Mouse (Mus musculus): ENCODE data around the gene Pik3r6.

The Pik3r6 gene

GRCm38 (mm10) chr11:68502902-68503629, at the start of gene Pik3r6:
TSS of gene Pik3r6 (plus strand) at chr11:68503019.
- Histone ChIP-seq H3K36me3 (ENCODE audit: control insufficient read depth, insufficient read depth, low read length, poor library complexity, severe bottlenecking) (no peaks in the 10 kb centered on the region), H3K27me3 (ENCODE audit: control insufficient read depth, insufficient read depth, low read length, poor library complexity, severe bottlenecking) (no peaks in the 10 kb centered on the region)
- peak; percentile 34 for DNase-seq (ENCODE audit: low read depth, low spot score)

- no peak for DNase-seq (ENCODE audit: low read depth, low spot score)
- H3K36me3 ChIP-seq (ENCODE audit: control insufficient read depth, insufficient read depth, low read length, poor library complexity, severe bottlenecking) = peaks cover 2% of the 10 kb centered on the region
- no peaks in the 10 kb centered on the region for H3K27me3 ChIP-seq (ENCODE audit: control insufficient read depth, insufficient read depth, low read length, poor library complexity, severe bottlenecking)
These were observed 49.5 kb upstream of the Pik3r6 start for GRCm38 (mm10) chr11:68453301-68453700.

- Histone ChIP-seq H3K27me3 (ENCODE audit: control insufficient read depth, insufficient read depth, low read length, poor library complexity, severe bottlenecking) (no peaks in the 10 kb centered on the region), H3K36me3 (ENCODE audit: control insufficient read depth, insufficient read depth, low read length, poor library complexity, severe bottlenecking) (no peaks in the 10 kb centered on the region; the same call in none of the 2 replicates)
- DNase-seq (ENCODE audit: low read depth, low spot score) = no peak
These were observed 44.7 kb upstream of the Pik3r6 start for GRCm38 (mm10) chr11:68458086-68458485.

- no peak for DNase-seq (ENCODE audit: low read depth, low spot score)
- H3K27me3 ChIP-seq (ENCODE audit: control insufficient read depth, insufficient read depth, low read length, poor library complexity, severe bottlenecking) = no peaks in the 10 kb centered on the region
- no peaks in the 10 kb centered on the region for H3K36me3 ChIP-seq (ENCODE audit: control insufficient read depth, insufficient read depth, low read length, poor library complexity, severe bottlenecking)
These were observed 43.8 kb upstream of the Pik3r6 start for GRCm38 (mm10) chr11:68459021-68459420.

- H3K27me3 ChIP-seq (ENCODE audit: control insufficient read depth, insufficient read depth, low read length, poor library complexity, severe bottlenecking) = no peaks in the 10 kb centered on the region
- DNase-seq (ENCODE audit: low read depth, low spot score) = no peak
- H3K36me3 ChIP-seq (ENCODE audit: control insufficient read depth, insufficient read depth, low read length, poor library complexity, severe bottlenecking) = no peaks in the 10 kb centered on the region
These were observed 43.3 kb upstream of the Pik3r6 start for GRCm38 (mm10) chr11:68459486-68459885.

GRCm38 (mm10) chr11:68462716-68463115, 40.1 kb upstream of the Pik3r6 start:
- no peak for DNase-seq (ENCODE audit: low read depth, low spot score)
- no peaks in the 10 kb centered on the region for H3K36me3 ChIP-seq (ENCODE audit: control insufficient read depth, insufficient read depth, low read length, poor library complexity, severe bottlenecking)

GRCm38 (mm10) chr11:68464260-68464659, 38.6 kb upstream of the Pik3r6 start:
- Histone ChIP-seq H3K36me3 (ENCODE audit: control insufficient read depth, insufficient read depth, low read length, poor library complexity, severe bottlenecking) (no peaks in the 10 kb centered on the region), H3K27me3 (ENCODE audit: control insufficient read depth, insufficient read depth, low read length, poor library complexity, severe bottlenecking) (no peaks in the 10 kb centered on the region)
- DNase-seq (ENCODE audit: low read depth, low spot score) = no peak

More at GRCm38 (mm10) chr11:68462716-68463115, 40.1 kb upstream of the Pik3r6 start:
- no peaks in the 10 kb centered on the region for H3K27me3 ChIP-seq (ENCODE audit: control insufficient read depth, insufficient read depth, low read length, poor library complexity, severe bottlenecking)

- DNase-seq (ENCODE audit: low read depth, low spot score) = no peak
- Histone ChIP-seq H3K36me3 (ENCODE audit: control insufficient read depth, insufficient read depth, low read length, poor library complexity, severe bottlenecking) (no peaks in the 10 kb centered on the region), H3K27me3 (ENCODE audit: control insufficient read depth, insufficient read depth, low read length, poor library complexity, severe bottlenecking) (no peaks in the 10 kb centered on the region)
These were observed 37.7 kb upstream of the Pik3r6 start for GRCm38 (mm10) chr11:68465090-68465489.

- no peak for DNase-seq (ENCODE audit: low read depth, low spot score)
- H3K36me3 ChIP-seq (ENCODE audit: control insufficient read depth, insufficient read depth, low read length, poor library complexity, severe bottlenecking) = no peaks in the 10 kb centered on the region
- no peaks in the 10 kb centered on the region for H3K27me3 ChIP-seq (ENCODE audit: control insufficient read depth, insufficient read depth, low read length, poor library complexity, severe bottlenecking)
These were observed 35.4 kb upstream of the Pik3r6 start for GRCm38 (mm10) chr11:68467441-68467840.

GRCm38 (mm10) chr11:68467962-68468612, 34.7 kb upstream of the Pik3r6 start:
- DNase-seq (ENCODE audit: low read depth, low spot score) = no peak
- H3K27me3 ChIP-seq (ENCODE audit: control insufficient read depth, insufficient read depth, low read length, poor library complexity, severe bottlenecking) = no peaks in the 10 kb centered on the region
- no peaks in the 10 kb centered on the region for H3K36me3 ChIP-seq (ENCODE audit: control insufficient read depth, insufficient read depth, low read length, poor library complexity, severe bottlenecking)

- no peak for DNase-seq (ENCODE audit: low read depth, low spot score)
- H3K27me3 ChIP-seq (ENCODE audit: control insufficient read depth, insufficient read depth, low read length, poor library complexity, severe bottlenecking) = no peaks in the 10 kb centered on the region
These were observed 33.9 kb upstream of the Pik3r6 start for GRCm38 (mm10) chr11:68468886-68469285.

GRCm38 (mm10) chr11:68472162-68472849, 30.5 kb upstream of the Pik3r6 start:
- Histone ChIP-seq H3K27me3 (ENCODE audit: control insufficient read depth, insufficient read depth, low read length, poor library complexity, severe bottlenecking) (no peaks in the 10 kb centered on the region), H3K36me3 (ENCODE audit: control insufficient read depth, insufficient read depth, low read length, poor library complexity, severe bottlenecking) (peaks cover 2% of the 10 kb centered on the region; the same call in 1 of the 2 replicates)
- DNase-seq (ENCODE audit: low read depth, low spot score) = no peak

More at GRCm38 (mm10) chr11:68468886-68469285, 33.9 kb upstream of the Pik3r6 start:
- H3K36me3 ChIP-seq (ENCODE audit: control insufficient read depth, insufficient read depth, low read length, poor library complexity, severe bottlenecking) = peaks cover under 1% of the 10 kb centered on the region; the same call in 1 of the 2 replicates

GRCm38 (mm10) chr11:68474600-68474999, 28.2 kb upstream of the Pik3r6 start:
- Histone ChIP-seq H3K36me3 (ENCODE audit: control insufficient read depth, insufficient read depth, low read length, poor library complexity, severe bottlenecking) (peaks cover 2% of the 10 kb centered on the region; the same call in 1 of the 2 replicates), H3K27me3 (ENCODE audit: control insufficient read depth, insufficient read depth, low read length, poor library complexity, severe bottlenecking) (no peaks in the 10 kb centered on the region)
- no peak for DNase-seq (ENCODE audit: low read depth, low spot score)

GRCm38 (mm10) chr11:68475676-68476075, 27.1 kb upstream of the Pik3r6 start:
- no peak for DNase-seq (ENCODE audit: low read depth, low spot score)
- Histone ChIP-seq H3K36me3 (ENCODE audit: control insufficient read depth, insufficient read depth, low read length, poor library complexity, severe bottlenecking) (peaks cover 2% of the 10 kb centered on the region; the same call in 1 of the 2 replicates), H3K27me3 (ENCODE audit: control insufficient read depth, insufficient read depth, low read length, poor library complexity, severe bottlenecking) (no peaks in the 10 kb centered on the region)

- peaks cover 2% of the 10 kb centered on the region; the same call in 1 of the 2 replicates for H3K36me3 ChIP-seq (ENCODE audit: control insufficient read depth, insufficient read depth, low read length, poor library complexity, severe bottlenecking)
- no peaks in the 10 kb centered on the region for H3K27me3 ChIP-seq (ENCODE audit: control insufficient read depth, insufficient read depth, low read length, poor library complexity, severe bottlenecking)
These were observed 25.2 kb upstream of the Pik3r6 start for GRCm38 (mm10) chr11:68477661-68478060.

More at GRCm38 (mm10) chr11:68477661-68478060, 25.2 kb upstream of the Pik3r6 start:
- DNase-seq (ENCODE audit: low read depth, low spot score) = no peak
